Mouse (Mus musculus) testis, postnatal 14 days (tissue): Measurements from ENCODE around the gene C1qtnf9.

Experiments
- DNase-seq: peaks from one replicate; pipeline ENCODE4 v3.0.0; 2021; ENCODE audit warnings: low spot score

C1qtnf9 gene

DNA sequence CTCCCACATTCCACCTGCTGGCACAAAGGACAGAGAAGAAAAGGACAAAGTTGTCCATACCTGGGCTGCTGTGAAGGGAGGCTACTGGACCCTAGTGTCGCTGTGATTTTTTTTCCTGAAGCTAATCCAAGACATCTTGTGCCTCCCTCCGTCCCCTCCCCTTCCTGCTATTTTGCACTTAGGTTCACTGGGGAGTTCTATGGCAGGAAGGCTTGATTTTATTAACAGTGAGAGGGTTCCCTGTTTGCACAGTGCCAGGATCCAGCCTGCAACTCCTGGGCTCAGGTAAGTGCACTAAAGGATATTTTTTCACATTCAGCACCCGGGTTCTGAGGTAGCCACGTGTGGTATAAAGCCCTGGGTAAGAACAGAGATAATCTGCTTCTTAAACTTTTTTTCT is at the start of gene C1qtnf9:
TSS of gene C1qtnf9 (plus strand) at position 251 of the 400 bp plus-strand sequence.
- no peak for DNase-seq

DNA sequence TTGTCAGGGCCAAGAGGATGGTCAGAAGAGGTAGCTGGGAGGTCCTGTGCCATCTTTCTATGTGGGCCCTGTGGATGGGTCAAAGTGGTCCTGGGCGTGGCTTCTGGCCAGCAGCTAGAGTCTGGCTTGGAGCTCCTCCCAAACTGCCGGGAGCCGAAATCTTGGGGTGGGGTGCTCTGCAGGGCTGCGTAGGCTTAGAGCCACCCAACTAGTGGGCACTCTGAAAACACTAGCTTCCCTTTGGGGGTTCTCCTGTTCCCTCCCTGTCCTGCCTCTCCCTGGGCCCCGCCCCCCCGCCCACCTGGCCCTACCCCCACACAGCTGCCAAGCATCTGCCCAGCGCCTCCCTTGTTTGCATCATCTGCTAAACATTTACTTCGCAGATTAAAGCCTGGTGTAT is 46.6 kb upstream of the C1qtnf9 start:
- no peak for DNase-seq

DNA sequence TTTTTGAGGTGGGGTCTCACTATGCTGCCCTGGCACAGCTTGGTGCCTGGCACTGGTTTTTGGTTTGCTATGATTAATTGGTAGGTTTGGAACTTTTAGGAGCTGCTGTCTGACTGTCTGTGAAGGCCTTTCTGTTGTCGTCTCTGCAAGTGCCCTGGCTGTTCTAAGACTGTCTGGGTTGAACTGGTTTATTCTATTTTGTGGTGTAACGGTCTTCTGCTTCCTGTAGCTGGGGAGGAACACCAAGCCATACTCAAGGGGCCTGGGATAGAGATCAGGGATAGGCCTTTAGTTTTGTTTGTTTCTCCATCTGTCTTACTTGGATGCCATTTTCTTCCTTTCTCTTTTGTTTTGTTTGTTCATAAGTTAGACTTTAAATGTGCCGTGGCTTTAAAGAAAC is 46.0 kb upstream of the C1qtnf9 start:
- DNase-seq: no peak

DNA sequence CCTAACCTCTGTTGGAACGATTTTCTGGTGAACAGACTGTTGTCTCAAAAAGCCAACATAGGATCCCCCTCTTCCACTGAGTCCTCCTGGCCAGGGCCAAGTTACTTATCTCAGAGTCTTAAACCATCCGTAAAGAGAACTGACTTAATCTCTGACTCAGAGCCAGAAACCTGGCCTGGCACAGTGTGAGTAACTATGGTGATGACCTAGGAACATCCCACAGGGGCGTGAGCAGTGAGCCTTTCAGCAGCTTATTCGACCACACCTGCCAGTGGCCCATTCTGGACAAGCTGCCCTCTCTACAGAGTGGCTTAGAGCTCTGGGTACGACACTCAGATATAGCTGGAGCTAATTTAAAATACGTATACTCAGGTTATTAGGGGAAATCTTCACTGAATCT is 41.8 kb upstream of the C1qtnf9 start:
- peak; percentile 14 for DNase-seq

DNA sequence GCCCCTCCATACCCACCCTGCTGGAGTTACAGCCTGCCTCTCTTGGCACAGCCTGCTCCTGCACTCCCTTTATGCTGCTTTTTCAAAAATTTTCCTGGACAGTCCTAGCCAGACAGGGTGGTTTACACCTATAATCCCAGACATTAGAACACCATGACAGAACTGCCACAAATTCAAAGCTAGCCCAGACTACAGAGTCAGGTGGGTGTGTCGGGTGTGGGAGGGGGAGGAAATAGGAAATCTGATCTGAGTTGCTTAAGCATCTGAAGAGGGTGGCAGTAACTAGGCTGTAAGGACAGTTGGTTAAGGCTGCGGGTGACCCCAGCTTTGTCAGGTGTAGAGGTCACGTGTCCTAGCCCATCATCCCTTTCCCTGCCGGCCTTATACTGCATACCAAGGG is 40.8 kb upstream of the C1qtnf9 start:
- DNase-seq: no peak

DNA sequence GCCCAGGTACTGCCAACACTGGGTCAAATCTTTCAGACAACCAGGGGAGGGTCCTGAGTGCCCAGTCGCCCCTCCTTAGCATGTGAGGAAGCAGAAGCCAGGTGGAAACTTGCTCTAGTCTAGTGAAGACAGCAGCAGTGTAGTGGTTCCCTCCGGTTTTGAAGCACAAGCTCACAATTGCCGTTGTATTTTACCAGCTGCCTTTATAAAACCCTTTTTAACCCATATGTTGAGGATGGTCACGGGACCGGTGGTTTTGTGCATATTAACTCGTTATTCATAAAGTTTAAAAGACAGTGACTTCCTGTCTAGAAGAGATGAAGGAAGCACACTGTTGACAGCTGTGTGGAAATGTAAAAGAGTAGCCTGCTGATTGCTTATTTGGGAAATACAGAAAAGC is 35.9 kb upstream of the C1qtnf9 start:
- DNase-seq: no peak

DNA sequence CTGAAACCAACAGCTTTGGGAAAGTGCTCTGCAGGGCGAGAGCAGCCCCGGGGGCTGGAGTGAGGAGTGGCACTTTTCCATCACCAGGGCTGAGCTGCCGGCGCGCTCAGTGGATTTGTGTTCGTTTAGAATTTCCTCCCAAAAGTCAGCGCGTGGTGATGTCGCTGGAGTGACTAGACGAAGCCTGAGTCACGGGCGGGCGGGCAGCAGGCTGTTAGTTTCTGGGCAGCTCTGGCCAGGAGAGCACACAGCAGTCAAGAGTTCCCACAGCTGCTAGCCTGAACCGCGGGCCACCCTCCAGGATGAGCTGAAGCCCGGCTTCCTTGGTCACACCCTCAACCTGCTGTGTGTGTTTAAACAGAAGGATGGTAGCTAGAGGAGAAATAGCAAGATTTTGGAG is 35.1 kb upstream of the C1qtnf9 start:
- DNase-seq: peak; percentile 28

DNA sequence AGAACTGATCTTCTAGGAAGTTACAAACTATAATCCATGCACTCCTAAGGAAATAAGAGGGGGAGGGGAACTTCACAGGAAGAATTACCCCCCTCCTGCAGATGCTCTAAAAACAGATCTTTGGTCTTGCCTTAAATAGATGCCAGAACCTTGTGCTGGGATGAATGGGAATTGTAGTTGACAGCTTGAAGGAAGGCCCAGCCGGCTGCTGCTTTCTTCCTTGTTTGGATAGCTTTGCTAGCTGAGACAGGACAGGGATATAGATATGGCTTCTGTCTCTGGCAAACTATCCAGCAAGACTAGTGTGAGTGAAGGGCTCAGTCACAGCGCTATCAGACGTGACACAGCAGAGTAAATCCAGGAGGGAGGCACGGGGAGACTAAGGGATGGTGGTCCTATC is 34.2 kb upstream of the C1qtnf9 start:
- no peak for DNase-seq

DNA sequence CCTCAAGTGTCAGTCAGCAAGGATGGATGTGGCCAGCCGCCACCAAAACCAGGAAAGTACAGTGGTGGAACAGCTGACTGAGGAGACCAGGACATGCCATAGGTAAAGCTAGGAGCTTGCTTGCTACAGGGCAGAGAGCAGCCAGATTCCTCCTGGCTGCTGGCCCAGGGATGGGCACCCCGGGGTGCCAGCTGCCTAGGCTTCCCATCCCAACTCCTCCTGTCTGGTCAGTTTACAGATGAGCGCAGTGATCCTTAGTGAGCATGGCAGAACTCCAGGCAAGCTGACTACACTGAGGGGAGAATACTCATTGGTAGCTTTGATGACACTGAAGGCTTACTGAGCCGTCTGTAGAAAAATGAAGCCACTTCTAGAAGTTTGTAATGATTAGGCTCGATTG is 32.7 kb upstream of the C1qtnf9 start:
- no peak for DNase-seq

DNA sequence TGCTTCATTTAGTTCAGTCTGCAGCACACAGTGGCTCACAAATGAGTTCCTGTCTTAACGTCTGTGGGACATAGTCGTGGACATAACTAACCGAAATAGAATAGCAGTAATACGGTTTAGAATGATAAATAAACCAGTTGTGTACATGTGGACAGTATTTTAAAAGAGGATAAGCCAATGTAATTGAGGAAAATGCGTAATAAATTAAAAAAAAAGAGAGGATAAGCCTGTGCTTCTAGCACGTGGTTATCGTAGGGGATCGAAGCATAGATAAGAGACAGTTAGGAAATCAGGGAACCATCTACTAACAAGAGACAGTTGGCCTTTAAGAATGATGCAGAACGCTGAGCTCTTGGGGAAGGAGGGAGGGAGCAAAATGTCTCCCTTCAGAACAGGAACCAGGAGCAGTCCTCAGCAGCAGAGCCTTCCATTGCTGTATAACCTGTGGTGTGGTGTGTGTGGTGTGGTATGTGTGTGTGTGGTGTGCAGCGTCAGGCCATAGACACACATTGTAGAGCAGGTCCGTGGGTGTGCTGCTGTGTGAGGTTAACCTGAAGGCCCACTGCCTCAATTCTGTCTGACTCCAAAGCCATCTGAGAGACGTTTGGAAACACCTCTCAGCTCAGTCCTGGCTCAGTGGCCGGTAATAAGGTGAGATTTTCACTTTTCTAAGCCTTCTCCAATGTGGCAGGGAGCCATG is 31.9 kb upstream of the C1qtnf9 start:
- DNase-seq: no peak

DNA sequence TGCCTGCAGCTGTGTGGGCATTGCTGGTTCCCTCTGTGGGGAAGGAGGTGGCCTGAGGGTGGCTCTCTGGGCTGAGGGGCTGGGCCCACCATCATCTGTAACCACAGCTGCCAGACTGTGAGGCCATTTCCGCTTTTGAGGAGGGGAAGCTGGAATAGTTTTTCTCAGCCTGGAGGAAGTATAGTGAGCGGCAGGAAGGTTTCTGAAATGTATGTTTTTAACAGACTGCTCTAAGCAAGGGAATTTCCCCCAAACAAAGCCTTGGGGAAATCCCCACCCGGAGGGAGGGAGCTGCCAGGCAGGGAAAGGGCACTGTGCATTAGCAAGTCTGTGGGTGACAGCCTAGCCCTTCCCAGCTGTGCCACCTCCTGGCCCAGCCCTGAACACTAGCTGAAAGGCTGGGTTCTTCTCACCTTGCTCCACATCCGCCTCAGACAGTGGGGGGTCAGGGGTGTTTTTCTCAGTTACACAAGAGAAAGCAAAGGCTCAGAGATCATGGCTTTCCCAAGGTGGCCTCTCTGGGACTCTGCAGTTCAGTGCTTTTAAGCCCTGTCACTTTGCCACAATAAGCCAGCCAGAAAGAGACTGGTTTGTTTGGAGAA is 31.2 kb upstream of the C1qtnf9 start:
- DNase-seq: no peak

DNA sequence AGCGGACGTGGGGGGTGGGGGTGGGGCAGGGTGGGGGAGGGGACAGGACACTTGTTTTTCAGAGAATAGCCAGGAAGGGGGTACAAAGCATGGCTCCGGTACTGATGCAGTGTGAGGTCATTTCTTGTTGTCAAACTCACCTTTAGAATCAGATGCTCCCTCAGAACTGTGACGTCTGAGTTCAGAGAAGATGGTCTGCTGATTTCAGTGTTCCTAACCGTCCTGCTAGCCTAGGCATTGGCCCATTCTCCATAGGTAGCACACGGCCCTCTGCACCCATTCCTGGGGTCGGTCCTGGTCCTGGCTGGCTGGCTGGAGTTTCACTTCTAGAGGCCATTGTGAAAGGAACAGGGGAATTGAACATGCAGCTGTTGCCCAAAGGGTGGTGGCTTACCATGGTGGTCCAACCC is 30.7 kb upstream of the C1qtnf9 start:
- DNase-seq: no peak

DNA sequence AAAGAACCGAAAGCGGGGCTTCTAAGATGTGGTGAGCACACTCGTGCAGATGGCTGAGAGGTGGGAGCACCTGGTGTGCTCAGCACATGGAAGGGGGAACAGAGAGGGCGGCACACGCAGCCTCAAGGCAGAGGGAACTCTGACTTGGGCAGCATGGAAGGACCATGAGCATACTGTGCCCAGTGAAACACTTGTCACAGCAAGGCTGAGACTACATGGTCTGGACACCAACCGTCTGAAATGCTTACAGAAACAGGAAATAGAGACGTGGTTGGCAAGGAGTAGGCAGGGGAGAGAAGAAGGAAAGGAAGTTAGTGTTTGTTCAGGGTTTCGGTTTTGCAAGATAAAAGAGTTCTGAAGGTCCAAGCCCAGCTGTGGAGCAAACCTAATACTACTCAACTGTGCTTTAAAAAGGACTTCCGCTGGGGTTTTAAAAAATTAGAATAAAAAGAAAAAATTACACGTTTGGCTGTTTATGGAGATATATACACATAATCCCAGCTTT is 29.4 kb upstream of the C1qtnf9 start:
- DNase-seq: no peak

DNA sequence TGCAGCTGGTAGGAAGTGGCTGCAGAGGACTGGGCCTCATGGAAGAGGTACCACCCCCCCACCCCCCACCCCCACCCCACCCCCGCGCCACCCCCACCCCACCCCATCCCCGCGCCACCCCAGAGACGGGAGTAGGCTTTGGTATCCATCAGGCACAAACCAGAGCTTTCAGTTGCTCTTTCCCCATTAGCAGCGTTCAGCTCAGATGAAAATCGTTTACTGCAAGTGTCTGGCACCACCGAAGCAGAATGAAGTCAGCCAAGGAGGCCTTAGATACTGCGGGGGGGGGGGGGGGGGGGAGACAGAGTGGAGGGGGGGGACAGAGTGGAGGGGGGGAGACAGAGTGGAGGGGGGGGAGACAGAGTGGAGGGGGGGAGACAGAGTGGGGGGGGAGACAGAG is 28.8 kb upstream of the C1qtnf9 start:
- no peak for DNase-seq

DNA sequence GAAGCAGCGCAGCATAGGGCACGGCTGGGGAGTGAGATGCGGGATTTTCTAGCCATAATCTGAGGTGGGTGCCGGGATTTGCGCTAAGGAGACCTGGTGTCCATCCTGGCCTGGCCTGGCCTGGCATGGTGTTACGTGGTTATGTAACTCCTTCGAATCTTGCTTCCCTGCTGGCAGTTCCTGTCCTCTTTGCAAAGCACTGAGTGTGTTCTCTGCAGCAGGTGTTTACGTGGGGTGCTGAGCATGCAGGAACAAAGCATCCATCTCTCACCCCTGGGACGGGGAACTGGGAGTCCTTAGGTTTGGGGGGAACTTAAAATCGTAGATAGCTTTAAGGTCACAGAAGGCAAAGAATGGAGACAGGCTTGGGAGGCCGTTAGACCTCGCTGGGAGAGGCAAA is 28.3 kb upstream of the C1qtnf9 start:
- DNase-seq: no peak

DNA sequence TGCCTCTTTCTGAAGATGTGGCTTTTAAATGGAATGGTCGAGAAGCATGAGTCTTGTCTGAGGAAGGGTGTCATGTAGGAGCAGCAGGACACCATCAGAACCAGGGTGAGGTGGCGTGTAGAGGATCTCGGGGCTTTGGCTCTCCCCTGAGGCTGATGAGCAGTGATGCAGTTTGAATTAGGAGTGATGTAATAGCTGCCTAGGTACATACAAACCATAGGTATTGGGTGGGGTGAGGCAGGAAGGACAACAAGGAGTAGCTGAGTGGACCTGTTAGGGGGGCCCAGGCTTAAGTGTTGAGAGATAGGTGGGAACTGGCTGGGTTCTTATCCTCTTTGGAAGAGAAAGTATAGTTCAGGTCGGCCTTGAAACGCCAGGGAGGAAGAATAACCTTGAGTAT is 27.4 kb upstream of the C1qtnf9 start:
- DNase-seq: no peak

DNA sequence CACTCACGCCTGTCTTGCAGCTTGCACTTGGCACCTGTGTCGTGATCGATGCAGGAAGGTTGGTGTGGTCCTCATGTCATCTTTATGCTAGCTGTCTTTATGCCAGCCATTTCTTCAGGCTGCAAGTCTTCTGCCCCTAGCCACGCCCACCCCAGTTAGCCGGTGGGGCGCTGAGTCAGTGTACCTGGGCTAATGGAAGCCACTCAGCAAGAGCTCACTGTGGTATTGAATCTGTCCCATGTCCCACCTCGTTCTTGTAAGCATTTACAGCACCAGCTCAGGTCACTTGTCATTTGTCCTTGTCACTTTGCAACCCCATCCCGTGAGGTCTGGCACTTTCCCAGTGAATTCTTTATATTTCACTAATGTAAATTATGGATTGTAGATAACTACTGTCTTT is 26.9 kb upstream of the C1qtnf9 start:
- no peak for DNase-seq

DNA sequence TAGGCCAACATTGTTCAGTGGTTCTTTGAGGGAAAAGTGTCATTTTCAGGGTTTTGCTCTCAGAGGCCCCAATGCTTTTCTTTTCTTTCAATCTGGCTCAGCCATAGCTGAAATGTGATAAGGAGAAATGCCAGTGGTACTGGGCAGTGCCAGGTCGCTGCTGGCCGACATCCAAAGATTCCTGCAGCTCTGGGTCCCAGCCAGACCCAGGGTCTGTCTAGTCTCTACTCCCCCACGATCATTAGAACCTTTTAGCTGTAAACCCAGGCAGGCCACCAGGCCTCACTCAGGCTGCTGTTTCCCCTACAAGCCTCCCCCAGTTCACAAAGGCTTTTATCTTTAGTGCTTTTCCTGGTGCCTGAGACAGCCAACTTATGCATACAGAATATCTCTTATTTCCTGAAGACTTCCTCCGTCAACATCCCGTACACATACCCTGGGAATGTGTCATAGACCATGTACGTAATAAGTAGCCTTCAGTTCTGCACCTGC is 26.4 kb upstream of the C1qtnf9 start:
- peak; percentile 46 for DNase-seq

DNA sequence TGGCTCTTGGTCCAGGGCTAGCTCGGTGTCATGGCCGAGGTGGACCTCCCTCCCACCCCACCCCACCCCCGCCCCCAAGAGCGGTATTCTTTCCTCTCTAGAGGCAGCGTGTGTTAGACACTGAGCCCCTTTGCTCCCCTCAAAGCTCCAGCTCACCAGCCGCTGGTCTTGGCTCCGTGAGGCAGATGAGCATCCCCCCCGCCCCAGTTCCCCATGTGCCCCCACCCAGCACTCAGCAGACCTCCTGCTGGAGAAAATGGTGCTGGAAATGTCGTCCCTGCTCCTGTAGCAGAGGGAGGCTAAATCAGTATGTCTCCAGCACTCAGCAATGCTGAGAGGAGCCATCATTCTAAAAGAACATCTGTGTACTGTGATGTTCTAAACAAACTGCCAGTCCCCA is 24.3 kb upstream of the C1qtnf9 start:
- DNase-seq: no peak

DNA sequence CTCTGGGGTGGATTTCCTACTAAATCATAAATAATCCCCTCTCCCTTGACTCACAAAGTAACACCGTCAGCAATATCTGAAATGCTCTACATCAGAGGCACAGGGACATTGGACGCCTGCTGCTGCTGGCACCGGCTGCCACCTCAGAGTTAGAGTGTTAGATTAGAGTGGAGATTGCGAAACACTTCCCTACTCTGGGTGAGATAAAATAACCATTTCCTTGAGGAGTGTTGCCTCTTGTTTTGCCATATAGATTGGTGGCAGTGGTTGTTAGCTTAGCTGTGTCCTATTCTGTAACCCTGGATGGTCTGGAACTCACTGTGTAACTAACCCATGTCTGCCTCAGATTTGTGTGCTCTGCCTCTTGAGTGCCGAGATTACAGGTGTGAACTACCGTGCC is 22.7 kb upstream of the C1qtnf9 start:
- DNase-seq: no peak

DNA sequence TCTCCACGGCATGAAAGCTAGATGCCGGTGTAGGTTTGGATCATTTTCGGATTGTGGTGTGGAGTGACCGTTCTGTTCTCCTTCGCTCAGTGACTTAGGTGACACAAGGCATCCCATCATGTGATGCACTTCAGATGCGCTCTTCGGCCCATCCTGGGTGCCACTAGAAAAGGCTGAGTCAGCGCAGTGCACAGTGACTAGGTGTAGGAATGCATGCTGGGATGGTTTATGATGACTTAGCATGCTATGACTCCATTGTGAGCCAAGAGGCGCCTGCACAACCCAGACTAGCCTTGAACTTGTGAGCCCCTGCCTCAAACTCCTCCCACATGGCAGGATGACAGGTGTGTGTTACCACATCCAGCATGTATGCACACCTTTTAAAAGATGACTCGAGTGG is 21.8 kb upstream of the C1qtnf9 start:
- no peak for DNase-seq

DNA sequence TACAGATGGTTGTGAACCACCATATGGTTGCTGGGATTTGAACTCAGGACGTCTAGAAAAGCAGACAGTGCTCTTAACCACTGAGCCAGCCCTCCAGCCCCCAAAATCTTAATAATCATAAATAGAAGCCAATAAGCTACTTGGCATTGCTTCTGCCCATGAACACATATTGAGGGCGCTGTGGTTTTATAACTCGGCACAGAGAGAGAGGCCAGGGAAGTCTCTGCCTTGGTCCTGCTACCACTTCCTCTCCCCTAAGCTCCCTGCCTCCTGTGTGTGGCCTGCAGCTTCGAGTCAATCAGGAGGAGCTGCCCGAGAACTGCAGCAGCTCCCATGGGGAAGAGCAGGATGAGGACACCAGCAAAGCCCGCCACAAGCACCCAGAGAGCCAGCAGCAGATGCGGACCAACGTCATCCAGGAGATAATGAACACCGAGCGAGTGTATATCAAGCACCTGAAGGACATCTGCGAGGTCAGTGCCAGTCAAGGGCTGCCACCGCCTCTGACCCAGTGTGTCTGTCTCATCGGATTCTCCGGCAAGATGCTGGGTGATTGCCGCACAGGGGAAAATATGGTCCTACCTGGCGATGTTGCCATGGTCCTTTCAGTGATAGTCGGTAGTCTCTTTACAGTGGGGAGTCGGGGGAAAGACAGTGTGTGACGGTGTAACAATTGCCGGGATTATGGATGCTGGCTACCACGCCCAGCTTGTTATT is 20.6 kb upstream of the C1qtnf9 start:
- no peak for DNase-seq

DNA sequence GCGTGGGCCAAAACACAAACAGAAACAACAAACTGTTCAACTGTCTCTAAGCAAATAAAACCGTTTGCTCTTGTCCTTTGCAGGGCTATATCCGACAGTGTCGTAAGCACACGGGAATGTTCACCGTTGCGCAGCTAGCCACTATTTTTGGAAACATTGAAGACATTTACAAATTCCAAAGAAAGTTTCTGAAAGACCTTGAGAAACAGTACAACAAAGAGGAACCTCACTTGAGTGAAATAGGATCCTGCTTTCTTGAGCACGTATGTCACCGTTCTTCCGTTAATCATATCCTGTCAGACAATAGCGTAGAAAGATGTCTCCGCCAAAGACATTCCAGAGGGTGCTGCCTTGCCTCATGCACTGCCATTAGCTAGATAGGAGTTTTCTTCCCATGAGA is 18.1 kb upstream of the C1qtnf9 start:
- DNase-seq: no peak
